Mouse (Mus musculus): Measurements from ENCODE around the gene Them7. TPM values are rescaled to one million over a fixed set of nuclear protein-coding genes. Genes with fewer than 3 reads are reported as not detected.
A peak's percentile ranks its signal among the peaks of the same experiment; 100 is the strongest.

Gene Them7
- polyA plus RNA-seq, 1 experiment from 2014 or later = 1.1 TPM

DNA sequence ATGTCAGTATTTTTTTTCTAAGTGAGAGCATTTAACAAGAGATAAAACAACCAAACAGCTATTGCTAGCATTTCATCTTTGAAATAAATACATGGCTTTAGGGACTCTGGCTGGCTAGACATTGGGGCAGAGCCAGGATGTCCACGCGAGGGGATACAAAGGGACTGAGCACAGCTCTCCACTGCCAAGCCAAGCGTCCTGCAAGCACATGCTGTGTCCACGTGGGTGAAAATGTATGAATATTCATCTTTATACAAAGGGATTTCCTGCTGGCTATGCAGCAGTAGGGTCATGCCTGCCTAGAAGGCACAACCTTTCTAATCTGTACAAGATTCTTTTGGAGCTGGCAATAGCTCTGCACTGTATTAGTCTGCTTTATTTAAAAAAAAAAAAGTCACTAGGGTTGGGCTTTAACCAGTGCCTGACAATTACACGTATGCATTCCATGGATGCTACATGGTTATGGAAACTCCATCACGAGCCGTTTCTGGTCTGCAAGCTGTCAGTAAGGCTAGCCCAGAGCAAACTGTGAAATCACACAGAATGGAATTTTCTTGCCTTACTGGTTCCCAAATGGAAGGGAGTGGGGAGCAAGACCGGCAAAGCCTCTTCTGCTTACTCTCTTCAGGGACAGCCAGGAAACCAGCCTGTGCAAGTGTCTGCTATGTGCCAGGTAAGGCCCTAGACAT, 192.7 kb downstream of the Them7 start:
- no peak for ATAC-seq (ENCODE audit: insufficient number of reproducible peaks, low FRiP score)
- H3K27ac ChIP-seq (ENCODE audit: poor library complexity, severe bottlenecking) = no peak overlapping the region
- no peaks in the 10 kb centered on the region for H3K9me3 ChIP-seq (replicated peaks)
- H3K4me2 ChIP-seq = no peak overlapping the region
- peaks cover 21% of the 10 kb centered on the region for H3K4me1 ChIP-seq (replicated peaks)
- H3K36me3 ChIP-seq = no peaks in the 10 kb centered on the region
- H3K9ac ChIP-seq = no peak overlapping the region
- no peak overlapping the region for H3K4me3 ChIP-seq
- 0 out of 2 replicates have a peak, but pooled peaks cover 5% of the 10 kb centered on the region for H3K27me3 ChIP-seq (replicated peaks)
- WGBS = 65% methylated on average over 8 of the region's 8 CpGs

- Histone ChIP-seq H3K4me2 (no peak overlapping the region), H3K9ac (no peak overlapping the region), H3K27me3 (replicated peaks) (0 out of 2 replicates have a peak, but pooled peaks cover 5% of the 10 kb centered on the region), H3K4me3 (no peak overlapping the region), H3K4me1 (replicated peaks) (peaks cover 21% of the 10 kb centered on the region), H3K36me3 (no peaks in the 10 kb centered on the region), H3K9me3 (replicated peaks) (no peaks in the 10 kb centered on the region), H3K27ac (ENCODE audit: poor library complexity, severe bottlenecking) (no peak overlapping the region)
- 69% methylated on average over 5 of the region's 5 CpGs for WGBS
- ATAC-seq (ENCODE audit: insufficient number of reproducible peaks, low FRiP score) = no peak
Observed at GRCm38 (mm10) chr2:105417663-105418062, 193.5 kb downstream of the Them7 start.

- peaks cover 20% of the 10 kb centered on the region for H3K4me1 ChIP-seq (replicated peaks)
- WGBS = 86% methylated on average over 12 of the region's 12 CpGs
- no peak overlapping the region for H3K4me2 ChIP-seq
- H3K27me3 ChIP-seq (replicated peaks) = 0 out of 2 replicates have a peak, but pooled peaks cover 5% of the 10 kb centered on the region
- H3K4me3 ChIP-seq = no peak overlapping the region
- no peak for ATAC-seq (ENCODE audit: insufficient number of reproducible peaks, low FRiP score)
- H3K9ac ChIP-seq = no peak overlapping the region
- H3K9me3 ChIP-seq (replicated peaks) = no peaks in the 10 kb centered on the region
- no peaks in the 10 kb centered on the region for H3K36me3 ChIP-seq
- no peak overlapping the region for H3K27ac ChIP-seq (ENCODE audit: poor library complexity, severe bottlenecking)
Observed at GRCm38 (mm10) chr2:105418629-105419227, 194.6 kb downstream of the Them7 start.

DNA sequence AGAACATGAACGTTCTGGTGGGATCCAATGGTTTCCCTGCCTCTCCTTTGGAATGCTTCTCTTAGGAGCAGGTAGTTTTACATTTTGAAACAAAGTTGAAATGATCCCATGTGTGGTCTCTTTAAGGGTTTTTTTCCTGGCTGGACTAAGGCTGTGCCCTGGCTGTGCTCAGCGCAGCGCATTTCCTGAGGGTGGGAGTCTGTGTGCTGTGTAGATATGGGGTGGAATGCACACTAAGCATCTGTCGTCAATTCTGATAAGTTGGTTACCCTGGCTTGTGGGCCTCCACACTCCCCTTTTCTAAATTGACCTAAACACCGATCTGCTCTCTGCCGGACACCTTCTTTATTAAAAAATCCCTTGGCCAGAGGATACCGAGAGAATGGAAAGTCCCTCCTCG, 203.3 kb downstream of the Them7 start:
- no peaks in the 10 kb centered on the region for H3K36me3 ChIP-seq
- peak; percentile 81 for ATAC-seq (ENCODE audit: insufficient number of reproducible peaks, low FRiP score)
- no peak overlapping the region for H3K9ac ChIP-seq
- peaks cover 16% of the 10 kb centered on the region for H3K4me1 ChIP-seq (replicated peaks)
- no peak overlapping the region for H3K27ac ChIP-seq (ENCODE audit: poor library complexity, severe bottlenecking)
- peaks cover 9% of the 10 kb centered on the region; the same call in 1 of the 2 replicates for H3K27me3 ChIP-seq (replicated peaks)
- H3K9me3 ChIP-seq (replicated peaks) = no peaks in the 10 kb centered on the region
- H3K4me2 ChIP-seq = peak overlapping the region; percentile 64
- peak overlapping the region; percentile 21; the same call in 1 of the 2 replicates for H3K4me3 ChIP-seq
- 22% methylated on average over 8 of the region's 8 CpGs for WGBS

- Histone ChIP-seq H3K36me3 (no peaks in the 10 kb centered on the region), H3K27ac (ENCODE audit: poor library complexity, severe bottlenecking) (no peak overlapping the region), H3K27me3 (replicated peaks) (peaks cover 9% of the 10 kb centered on the region; the same call in 1 of the 2 replicates), H3K9ac (no peak overlapping the region), H3K4me1 (replicated peaks) (peaks cover 20% of the 10 kb centered on the region), H3K4me2 (peak overlapping the region; percentile 64), H3K9me3 (replicated peaks) (no peaks in the 10 kb centered on the region), H3K4me3 (peak overlapping the region; percentile 21; the same call in 1 of the 2 replicates)
- 5% methylated on average over 12 of the region's 12 CpGs for WGBS
- ATAC-seq (ENCODE audit: insufficient number of reproducible peaks, low FRiP score) = peak; percentile 57; the same call in 1 of the 2 replicates
Observed at GRCm38 (mm10) chr2:105428029-105428428, 203.9 kb downstream of the Them7 start.

- Histone ChIP-seq H3K9ac (no peak overlapping the region), H3K27ac (ENCODE audit: poor library complexity, severe bottlenecking) (no peak overlapping the region), H3K36me3 (no peaks in the 10 kb centered on the region), H3K4me3 (no peak overlapping the region), H3K4me1 (replicated peaks) (peaks cover 24% of the 10 kb centered on the region), H3K27me3 (replicated peaks) (peaks cover 9% of the 10 kb centered on the region; the same call in 1 of the 2 replicates), H3K4me2 (no peak overlapping the region), H3K9me3 (replicated peaks) (no peaks in the 10 kb centered on the region)
- ATAC-seq (ENCODE audit: insufficient number of reproducible peaks, low FRiP score) = no peak
- WGBS = 16% methylated on average over 6 of the region's 6 CpGs
Observed at GRCm38 (mm10) chr2:105428467-105428866, 204.3 kb downstream of the Them7 start.

Other genes with a start within 250 kb of the Them7 start
- 207 and 214 TPM in 2 replicates for gene Eif3m, start 207.2 kb upstream of the Them7 start, polyA plus RNA-seq (2016; fragmentation: Nextera tagmentation; extraction: Ambion mirVana)
- not detected in 2 replicates for gene Gm11060, start 132.3 kb upstream of the Them7 start, polyA plus RNA-seq (2016; fragmentation: Nextera tagmentation; extraction: Ambion mirVana)
- 29.0 and 30.7 TPM in 2 replicates for gene Wt1, start 97.8 kb upstream of the Them7 start, polyA plus RNA-seq (2016; fragmentation: Nextera tagmentation; extraction: Ambion mirVana)
- 180 and 182 TPM in 2 replicates for gene Rcn1, start 175.0 kb downstream of the Them7 start, polyA plus RNA-seq (2016; fragmentation: Nextera tagmentation; extraction: Ambion mirVana)

Measured in heart, embryonic 12.5 days (tissue).